Mouse (Mus musculus): Measurements from ENCODE around the gene Tbc1d32. TPM values are rescaled to one million over a fixed set of nuclear protein-coding genes. Genes with fewer than 3 reads are reported as not detected.

Gene Tbc1d32
- polyA plus RNA-seq, 1 experiment from 2014 or later: 3.0 TPM

Other genes starting within 250 kb of the Tbc1d32 start
- gene Msl3l2, start 121.8 kb downstream of the Tbc1d32 start, polyA plus RNA-seq (2015; fragmentation: Nextera tagmentation; extraction: Ambion mirVana): 13.7 and 13.9 TPM in 2 replicates
- 113 and 132 TPM in 2 replicates for gene Gja1, start 148.6 kb upstream of the Tbc1d32 start, polyA plus RNA-seq (2015; fragmentation: Nextera tagmentation; extraction: Ambion mirVana)